Mouse (Mus musculus) testis, postnatal 14 days (tissue): ENCODE results near the gene Pef1.

ENCODE experiments used
- DNase-seq: peaks from one replicate; pipeline ENCODE4 v3.0.0; 2021; ENCODE audit warnings: low spot score

The Pef1 gene

GRCm38 (mm10) chr4:130176156-130176720 is 73.9 kb downstream of the Pef1 start:
- no peak for DNase-seq

- no peak for DNase-seq
Observed at GRCm38 (mm10) chr4:130177087-130177486, 74.7 kb downstream of the Pef1 start.

- DNase-seq: no peak
Observed at GRCm38 (mm10) chr4:130177536-130177935, 75.2 kb downstream of the Pef1 start.
